Mouse (Mus musculus) liver, embryonic 11.5 days (tissue): Measurements from ENCODE around the gene Twf1. TPM values are rescaled to one million over a fixed set of nuclear protein-coding genes. Genes with fewer than 3 reads are reported as not detected.
A peak's percentile ranks its signal among the peaks of the same experiment; 100 is the strongest.

Experiments
- ATAC-seq: fragments of 200-750 bp; cut with Nextera tagmentation; replicated peaks from 2 replicates; pipeline ENCODE4 v1.8.0; 2017; ENCODE audit warnings: moderate number of reproducible peaks, mild to moderate bottlenecking, moderate TSS enrichment, moderate library complexity; ENCODE audit not compliant: low FRiP score
- DNase-seq: peaks from one replicate; pipeline ENCODE4 v3.0.0-alpha.2; 2017; ENCODE audit warnings: low spot score
- H3K27ac ChIP-seq: fragments of 300-500 bp; sonication (generic); 2 replicates; pipeline ENCODE4 v1.5.1; 2014; ENCODE audit warnings: mild to moderate bottlenecking, low read depth, low read length, control low read depth
- H3K27me3 ChIP-seq: fragments of 300-500 bp; sonication (generic); replicated peaks from 2 replicates; pipeline ENCODE4 v1.6.1; 2014; ENCODE audit warnings: low read length, mixed read lengths; ENCODE audit not compliant: control insufficient read depth, insufficient read depth
- H3K36me3 ChIP-seq: fragments of 300-500 bp; sonication (generic); 2 replicates; pipeline ENCODE4 v1.6.1; 2014; ENCODE audit warnings: mild to moderate bottlenecking, low read length, moderate library complexity, mixed read lengths; ENCODE audit not compliant: control insufficient read depth, insufficient read depth
- H3K4me1 ChIP-seq: fragments of 300-500 bp; sonication (generic); replicated peaks from 2 replicates; pipeline ENCODE4 v1.6.1; 2014; ENCODE audit warnings: low read length, mixed read lengths; ENCODE audit not compliant: control insufficient read depth, insufficient read depth
- H3K4me2 ChIP-seq: fragments of 300-500 bp; sonication (generic); 2 replicates; pipeline ENCODE4 v1.6.1; 2014; ENCODE audit warnings: mild to moderate bottlenecking, control low read depth, moderate library complexity
- H3K4me3 ChIP-seq: fragments of 300-500 bp; sonication (generic); 2 replicates; pipeline ENCODE4 v1.5.1; 2014; ENCODE audit warnings: low read depth, low read length, control low read depth
- H3K9ac ChIP-seq: fragments of 300-500 bp; sonication (generic); 2 replicates; pipeline ENCODE4 v1.6.1; 2014; ENCODE audit warnings: low read depth, low read length, control low read depth
- H3K9me3 ChIP-seq: fragments of 300-500 bp; sonication (generic); 2 replicates; pipeline ENCODE4 v1.6.1; 2016; ENCODE audit warnings: low read length, inconsistent platforms, mixed read lengths; ENCODE audit not compliant: control insufficient read depth
- WGBS: fragments of 180-500 bp; shearing (Covaris S2); extraction: QIAGEN DNeasy Blood & Tissue Kit; methylation state at CpG from one replicate; pipeline ENCODE4 v1.1.7; 2014; 5-methylcytosine and 5-hydroxymethylcytosine counted together
- polyA plus RNA-seq: library from polyadenylated mRNA; unstranded; fragments of >200 nt; fragmentation: Nextera tagmentation; extraction: Ambion mirVana; gene quantifications from 2 replicates; pipeline ENCODE4 v1.2.1, GENCODE M21; 2014

Twf1 gene
- polyA plus RNA-seq, 1 experiment from 2014 or later = 48.6 TPM

DNA sequence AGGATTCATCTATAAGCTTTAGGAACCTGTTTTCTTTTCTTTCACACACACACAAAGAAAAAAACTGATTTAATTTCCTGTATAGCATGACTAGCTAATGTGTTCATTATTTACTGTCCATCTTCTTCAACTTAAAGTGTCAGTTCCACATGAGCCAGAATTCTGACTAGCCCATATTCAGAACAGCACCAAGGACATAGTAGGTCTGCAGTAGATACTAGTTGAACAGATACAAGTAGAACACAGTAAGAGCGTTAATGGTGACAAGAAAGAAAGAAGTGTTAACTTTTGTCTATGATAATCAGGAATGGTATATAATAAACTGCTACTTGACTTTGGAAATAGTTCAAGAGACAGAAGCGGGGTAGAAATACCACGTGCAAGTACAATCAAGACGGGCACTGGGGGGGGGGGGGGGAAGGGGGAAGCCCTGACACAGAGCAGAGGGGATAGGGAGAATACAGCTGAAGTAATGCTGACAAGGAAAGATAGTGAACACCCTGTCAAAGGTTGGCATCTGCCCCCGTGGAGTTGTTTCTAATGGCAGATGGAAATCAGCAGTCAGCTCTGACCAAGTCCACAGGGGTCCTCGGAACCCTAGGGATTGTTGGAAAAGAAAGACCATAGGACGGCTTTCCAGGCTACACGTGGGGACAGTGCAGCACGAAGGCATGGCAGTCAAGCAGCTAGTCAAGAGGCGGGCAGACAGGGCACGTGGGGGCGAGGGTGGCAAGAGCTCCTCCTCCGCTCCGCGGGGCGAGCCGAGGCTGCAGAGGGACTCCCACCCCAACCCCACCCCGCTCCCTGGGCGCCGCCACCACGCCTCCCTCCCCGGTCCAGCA lies 46.9 kb downstream of the Twf1 start:
- H3K27me3 ChIP-seq = no peaks in the 10 kb centered on the region
- no peaks in the 10 kb centered on the region for H3K9me3 ChIP-seq
- peak overlapping the region; percentile 84 for H3K4me3 ChIP-seq
- DNase-seq = no peak
- H3K4me1 ChIP-seq = no peaks in the 10 kb centered on the region
- WGBS = 9% methylated on average over 22 of the region's 22 CpGs
- ATAC-seq = peak; percentile 82
- peak overlapping the region; percentile 73 for H3K9ac ChIP-seq
- H3K4me2 ChIP-seq = peak overlapping the region; percentile 77
- H3K36me3 ChIP-seq = no peaks in the 10 kb centered on the region
- H3K27ac ChIP-seq = peak overlapping the region; percentile 43; the same call in 1 of the 2 replicates

DNA sequence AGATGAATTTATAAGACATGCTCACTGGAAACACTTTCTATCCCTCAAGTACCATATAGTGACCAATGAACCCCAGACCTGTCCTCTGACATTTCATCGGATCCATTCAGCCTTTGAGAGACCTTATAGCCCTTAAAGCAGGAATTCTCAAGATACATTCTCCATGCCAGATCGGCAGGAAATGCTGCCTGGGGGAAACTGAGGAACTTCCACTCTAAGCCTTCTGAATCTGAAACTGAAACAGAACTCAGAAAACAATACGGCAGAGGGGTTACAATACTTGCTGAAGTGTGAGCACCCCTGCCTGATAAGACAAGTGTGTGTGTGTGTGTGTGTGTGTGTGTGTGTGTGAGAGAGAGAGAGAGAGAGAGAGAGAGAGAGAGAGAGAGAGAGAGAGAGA lies 50.4 kb downstream of the Twf1 start:
- WGBS = 94% methylated on average over 3 of the region's 3 CpGs
- no peaks in the 10 kb centered on the region for H3K9me3 ChIP-seq
- DNase-seq (no peak), ATAC-seq (no peak)
- no peaks in the 10 kb centered on the region for H3K27me3 ChIP-seq
- H3K36me3 ChIP-seq = no peaks in the 10 kb centered on the region
- H3K9ac ChIP-seq = no peak overlapping the region
- no peak overlapping the region for H3K27ac ChIP-seq
- no peak overlapping the region for H3K4me3 ChIP-seq
- no peaks in the 10 kb centered on the region for H3K4me1 ChIP-seq
- no peak overlapping the region for H3K4me2 ChIP-seq

DNA sequence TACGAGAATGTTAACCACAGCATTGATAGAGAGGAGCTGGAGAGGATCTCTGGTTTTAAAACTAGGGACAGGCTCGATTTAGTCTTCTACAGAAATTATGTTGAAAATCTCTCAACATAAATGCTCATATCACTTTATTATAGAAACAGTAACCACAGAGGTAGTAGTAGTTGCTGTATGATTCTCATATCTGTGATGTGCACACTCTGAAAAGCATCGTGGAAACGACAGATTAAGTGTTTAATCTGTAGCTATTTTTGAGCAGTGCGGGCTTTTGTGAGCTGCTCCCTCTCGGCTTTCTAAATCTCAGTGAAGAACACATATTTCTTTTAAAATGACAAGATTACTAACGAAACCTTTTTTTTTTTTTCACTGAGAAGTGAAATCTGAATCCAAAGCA lies 54.2 kb downstream of the Twf1 start:
- H3K4me2 ChIP-seq = no peak overlapping the region
- DNase-seq (no peak), ATAC-seq (no peak)
- 80% methylated on average over 7 of the region's 7 CpGs for WGBS
- H3K36me3 ChIP-seq = peaks cover 4% of the 10 kb centered on the region; the same call in 1 of the 2 replicates
- no peak overlapping the region for H3K27ac ChIP-seq
- H3K4me3 ChIP-seq = no peak overlapping the region
- H3K4me1 ChIP-seq = no peaks in the 10 kb centered on the region
- H3K9ac ChIP-seq = no peak overlapping the region
- no peaks in the 10 kb centered on the region for H3K9me3 ChIP-seq
- H3K27me3 ChIP-seq = no peaks in the 10 kb centered on the region

DNA sequence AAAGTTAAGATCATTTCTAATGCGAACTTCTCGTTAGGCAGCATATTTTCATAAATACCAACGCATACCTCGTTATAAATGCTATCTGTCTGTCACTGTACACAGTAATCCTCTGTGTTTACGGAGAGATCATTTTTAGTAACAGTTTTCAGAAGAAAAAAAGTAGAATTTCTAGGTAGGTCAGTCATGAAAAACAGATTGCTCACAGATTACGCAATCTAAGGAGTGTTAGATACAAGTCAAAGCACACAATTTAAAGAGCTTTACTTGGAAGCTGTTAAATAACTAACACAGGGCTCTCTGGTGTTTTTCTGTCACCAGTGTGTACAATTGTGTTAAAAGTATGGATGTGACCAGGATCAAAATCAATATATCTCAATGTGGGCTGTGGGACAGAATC lies 56.7 kb downstream of the Twf1 start:
- ATAC-seq (no peak), DNase-seq (no peak)
- WGBS = 87% methylated on average over 6 of the region's 6 CpGs
- H3K27me3 ChIP-seq = no peaks in the 10 kb centered on the region
- no peaks in the 10 kb centered on the region for H3K4me1 ChIP-seq
- no peaks in the 10 kb centered on the region for H3K9me3 ChIP-seq
- H3K27ac ChIP-seq = no peak overlapping the region
- no peak overlapping the region for H3K4me3 ChIP-seq
- peaks cover 4% of the 10 kb centered on the region; the same call in 1 of the 2 replicates for H3K36me3 ChIP-seq
- no peak overlapping the region for H3K4me2 ChIP-seq
- H3K9ac ChIP-seq = no peak overlapping the region

DNA sequence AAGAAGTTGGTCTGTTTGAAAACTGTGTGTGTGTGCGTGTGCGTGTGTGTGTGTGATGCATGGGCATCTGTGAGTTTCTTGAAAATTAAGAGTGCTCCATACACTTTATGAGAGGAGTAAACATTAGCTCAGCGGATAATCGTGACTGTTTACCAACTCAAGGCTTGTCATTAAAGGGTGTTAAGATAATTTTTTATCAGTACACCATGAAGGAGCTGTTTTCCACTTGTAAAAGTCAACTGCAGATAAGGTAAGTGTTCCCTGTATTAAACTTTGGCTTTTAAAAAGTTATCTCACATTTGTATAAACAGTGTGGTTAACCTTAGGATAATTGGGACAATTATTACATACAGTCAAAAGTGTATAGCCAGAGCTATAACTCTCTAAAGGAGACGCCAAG lies 57.4 kb downstream of the Twf1 start:
- Histone ChIP-seq H3K4me2 (no peak overlapping the region), H3K4me1 (no peaks in the 10 kb centered on the region), H3K27me3 (no peaks in the 10 kb centered on the region), H3K36me3 (peaks cover 4% of the 10 kb centered on the region; the same call in 1 of the 2 replicates), H3K27ac (no peak overlapping the region), H3K9ac (no peak overlapping the region), H3K4me3 (no peak overlapping the region), H3K9me3 (no peaks in the 10 kb centered on the region)
- no peak for DNase-seq
- WGBS = 73% methylated on average over 5 of the region's 5 CpGs
- ATAC-seq = no peak

DNA sequence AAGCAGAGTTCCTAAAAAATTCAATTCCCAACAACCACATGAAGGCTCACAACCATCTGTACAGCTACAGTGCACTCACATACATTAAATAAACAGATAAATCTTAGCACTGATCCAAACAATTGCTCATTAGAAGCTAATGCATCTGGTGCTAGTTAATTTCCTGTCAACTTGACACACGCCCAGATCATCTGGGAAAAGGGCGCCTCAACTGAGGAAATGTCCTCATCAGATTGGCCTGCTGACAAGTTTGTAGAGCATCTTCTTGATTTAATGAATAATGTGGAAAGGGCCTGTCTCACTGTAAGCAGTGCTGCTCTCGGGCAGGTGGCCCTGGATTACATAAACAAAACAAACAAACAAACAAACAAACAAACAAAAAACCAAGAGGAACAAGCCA lies 59.2 kb downstream of the Twf1 start:
- no peak overlapping the region for H3K9ac ChIP-seq
- 80% methylated on average over 3 of the region's 3 CpGs for WGBS
- no peak overlapping the region for H3K4me2 ChIP-seq
- peaks cover 4% of the 10 kb centered on the region; the same call in 1 of the 2 replicates for H3K36me3 ChIP-seq
- no peak overlapping the region for H3K27ac ChIP-seq
- H3K27me3 ChIP-seq = no peaks in the 10 kb centered on the region
- no peak overlapping the region for H3K4me3 ChIP-seq
- no peak for DNase-seq
- H3K4me1 ChIP-seq = no peaks in the 10 kb centered on the region
- ATAC-seq = no peak
- H3K9me3 ChIP-seq = no peaks in the 10 kb centered on the region

Other genes with a start within 250 kb of the Twf1 start
- gene Adamts20, start 124.5 kb downstream of the Twf1 start, polyA plus RNA-seq = 0.77 and 1.2 TPM in 2 replicates
- gene Pus7l, start 46.3 kb downstream of the Twf1 start, polyA plus RNA-seq = 12.0 and 13.5 TPM in 2 replicates
- 6.1 and 6.3 TPM in 2 replicates for gene Irak4, start 46.2 kb downstream of the Twf1 start, polyA plus RNA-seq
- 0.18 TPM in 1 of 2 replicates, not detected in the other for gene Tmem117, start 39.3 kb upstream of the Twf1 start, polyA plus RNA-seq